25 mouse cellular contexts compared by ENCODE assay signal in genomic region chr4:101442791-101443190, GRCm38 (mm10). TPM values are rescaled to one million over a fixed set of nuclear protein-coding genes. Genes with fewer than 3 reads are reported as not detected.
DNase-seq lines count a peak whose midpoint lies in the region; ATAC-seq and TF ChIP-seq lines count a peak whose summit lies in the region.
"Had no signal": no experiment of that assay in that cellular context is flagged by ENCODE, and none has a peak within 500 bp of the region (broad histone marks: within the 10 kb centered on the region; RNA-seq: fewer than 3 reads in every experiment).

No protein-coding gene starts in this region.

- H3K4me3 ChIP-seq in hindbrain, embryonic 16.5 days (ENCODE audit: low read length) = no peak overlapping the region
- H3K4me3 ChIP-seq in hindbrain, embryonic 10.5 days = no peak overlapping the region
- H3K4me3 ChIP-seq in midbrain, postnatal 0 days (ENCODE audit: low read depth, low read length) = no peak overlapping the region
- no peak overlapping the region for H3K4me3 ChIP-seq in midbrain, embryonic 11.5 days (ENCODE audit: low read depth, low read length)
- H3K4me3 ChIP-seq: heart, adult 2 months; hindbrain, embryonic 12.5 days; kidney, embryonic 15.5 days; limb, embryonic 12.5 days; liver, embryonic 12.5 days; midbrain, embryonic 12.5 days had no signal

- DNase-seq in adrenal gland, adult 2 months = peak; percentile 46
- DNase-seq in adrenal gland, postnatal 25 days = no peak
- DNase-seq in hindbrain, embryonic 10.5 days (ENCODE audit: low spot score) = no peak
- peak; percentile 61 for DNase-seq in midbrain, postnatal 0 days (ENCODE audit: low spot score)
- DNase-seq in midbrain, embryonic 11.5 days (ENCODE audit: low spot score, missing footprints) = no peak
- peak; percentile 77 for DNase-seq in brain, embryonic 14.5 days (ENCODE audit: low read depth)
- DNase-seq: cerebellum, adult 11-12 months; cerebellum, postnatal 25 days; embryo, embryonic 11 days; gastrocnemius, postnatal 10 days; heart, adult 2 months; kidney, postnatal 4 days; lung, adult 2 months; right cerebral cortex, adult 18-20 months; thymus, adult 18-20 months; thymus, postnatal 4 days had no signal

- no peak overlapping the region for H3K9ac ChIP-seq in hindbrain, embryonic 16.5 days (ENCODE audit: low read depth, low read length)
- no peak overlapping the region for H3K9ac ChIP-seq in midbrain, postnatal 0 days (replicated peaks; ENCODE audit: low read length, poor library complexity, severe bottlenecking)
- H3K9ac ChIP-seq in midbrain, embryonic 11.5 days (ENCODE audit: low read length) = no peak overlapping the region
- H3K9ac ChIP-seq: hindbrain, embryonic 12.5 days; kidney, embryonic 15.5 days; limb, embryonic 12.5 days; liver, embryonic 12.5 days; midbrain, embryonic 12.5 days had no signal

- ATAC-seq in hindbrain, embryonic 16.5 days = 0 out of 2 replicates have a peak, but pooled peaks have one; percentile 41
- no peak for ATAC-seq in midbrain, postnatal 0 days (ENCODE audit: low FRiP score)
- ATAC-seq in midbrain, embryonic 11.5 days (ENCODE audit: low FRiP score) = no peak
- no peak for ATAC-seq in granulocyte monocyte progenitor cell, adult 5-6 weeks (replicated peaks; ENCODE audit: poor library complexity, severe bottlenecking)
- ATAC-seq: CD4-positive, CD25-positive, alpha-beta regulatory T cell, adult 4 months; liver, embryonic 12.5 days; Patski had no signal

- H3K9me3 ChIP-seq in hindbrain, embryonic 16.5 days (ENCODE audit: control insufficient read depth, low read length) = no peaks in the 10 kb centered on the region
- H3K9me3 ChIP-seq in hindbrain, embryonic 10.5 days = no peaks in the 10 kb centered on the region
- H3K9me3 ChIP-seq in midbrain, postnatal 0 days (ENCODE audit: low read length) = no peaks in the 10 kb centered on the region
- no peaks in the 10 kb centered on the region for H3K9me3 ChIP-seq in midbrain, embryonic 11.5 days (ENCODE audit: control insufficient read depth, low read length)
- H3K9me3 ChIP-seq: hindbrain, embryonic 12.5 days; kidney, embryonic 15.5 days; midbrain, embryonic 12.5 days had no signal

- no peaks in the 10 kb centered on the region for H3K27me3 ChIP-seq in hindbrain, embryonic 16.5 days (replicated peaks; ENCODE audit: control insufficient read depth, insufficient read depth, low read length)
- H3K27me3 ChIP-seq in hindbrain, embryonic 10.5 days (ENCODE audit: insufficient read depth, poor library complexity, severe bottlenecking) = no peaks in the 10 kb centered on the region
- H3K27me3 ChIP-seq in midbrain, postnatal 0 days (ENCODE audit: insufficient read depth, low read length) = no peaks in the 10 kb centered on the region
- H3K27me3 ChIP-seq in midbrain, embryonic 11.5 days (ENCODE audit: control insufficient read depth, insufficient read depth, low read length) = no peaks in the 10 kb centered on the region
- H3K27me3 ChIP-seq: hindbrain, embryonic 12.5 days; kidney, embryonic 15.5 days; limb, embryonic 12.5 days; liver, embryonic 12.5 days; midbrain, embryonic 12.5 days; Patski had no signal

- TF ChIP-seq CTCF in midbrain, postnatal 0 days (IDR thresholded peaks at IDR 0.05) = no peak
- TF ChIP-seq CTCF in brain, embryonic 14.5 days (IDR thresholded peaks at IDR 0.05; ENCODE audit: borderline replicate concordance, extremely low read depth, insufficient read depth, insufficient read length) = no peak

- H3K27ac ChIP-seq in hindbrain, embryonic 16.5 days (ENCODE audit: low read depth, low read length) = no peak overlapping the region
- no peak overlapping the region for H3K27ac ChIP-seq in hindbrain, embryonic 10.5 days
- H3K27ac ChIP-seq in midbrain, postnatal 0 days (ENCODE audit: low read depth, low read length) = no peak overlapping the region
- no peak overlapping the region for H3K27ac ChIP-seq in midbrain, embryonic 11.5 days (ENCODE audit: low read depth, low read length)
- H3K27ac ChIP-seq: heart, adult 2 months; hindbrain, embryonic 12.5 days; kidney, embryonic 15.5 days; limb, embryonic 12.5 days; liver, embryonic 12.5 days; midbrain, embryonic 12.5 days had no signal

- peaks cover 8% of the 10 kb centered on the region for H3K4me1 ChIP-seq in hindbrain, embryonic 16.5 days (ENCODE audit: control insufficient read depth, insufficient read depth, low read depth, low read length)
- peaks cover 5% of the 10 kb centered on the region for H3K4me1 ChIP-seq in hindbrain, embryonic 10.5 days (replicated peaks)
- no peaks in the 10 kb centered on the region; the same call in 1 of the 2 replicates for H3K4me1 ChIP-seq in midbrain, postnatal 0 days (ENCODE audit: insufficient read depth, low read length)
- no peaks in the 10 kb centered on the region for H3K4me1 ChIP-seq in midbrain, embryonic 11.5 days (ENCODE audit: control insufficient read depth, insufficient read depth, low read length)
- H3K4me1 ChIP-seq: midbrain, embryonic 12.5 days had no signal

- TF ChIP-seq POLR2A in brain, embryonic 14.5 days (IDR thresholded peaks at IDR 0.05; ENCODE audit: borderline replicate concordance, extremely low read depth, insufficient read depth, insufficient read length, poor library complexity, severe bottlenecking) = no peak

- 59% methylated on average over 2 of the region's 2 CpGs for WGBS in hindbrain, embryonic 16.5 days
- 88% methylated on average over 2 of the region's 2 CpGs for WGBS in hindbrain, embryonic 10.5 days
- 61% methylated on average over 2 of the region's 2 CpGs for WGBS in midbrain, postnatal 0 days
- WGBS in midbrain, embryonic 11.5 days = 79% methylated on average over 2 of the region's 2 CpGs

- no peaks in the 10 kb centered on the region for H3K36me3 ChIP-seq in hindbrain, embryonic 16.5 days (ENCODE audit: control insufficient read depth, insufficient read depth, low read length)
- H3K36me3 ChIP-seq in hindbrain, embryonic 10.5 days = peaks cover 11% of the 10 kb centered on the region; the same call in 1 of the 2 replicates
- no peaks in the 10 kb centered on the region for H3K36me3 ChIP-seq in midbrain, postnatal 0 days (ENCODE audit: insufficient read depth, low read length)
- no peaks in the 10 kb centered on the region for H3K36me3 ChIP-seq in midbrain, embryonic 11.5 days (ENCODE audit: control insufficient read depth, insufficient read depth, low read length)
- H3K36me3 ChIP-seq: hindbrain, embryonic 12.5 days; kidney, embryonic 15.5 days; limb, embryonic 12.5 days; midbrain, embryonic 12.5 days had no signal

- no peak overlapping the region for H3K4me2 ChIP-seq in hindbrain, embryonic 16.5 days (ENCODE audit: low read length)
- H3K4me2 ChIP-seq in midbrain, postnatal 0 days (ENCODE audit: low read depth, low read length, poor library complexity, severe bottlenecking) = no peak overlapping the region
- H3K4me2 ChIP-seq in midbrain, embryonic 11.5 days = no peak overlapping the region
- H3K4me2 ChIP-seq: hindbrain, embryonic 12.5 days; kidney, embryonic 15.5 days; limb, embryonic 12.5 days; liver, embryonic 12.5 days; midbrain, embryonic 12.5 days had no signal

RNA-seq across cellular contexts. Expression of gene Ak4, which starts 23.7 kb away (rescaled TPM):
- 1 to 10 TPM; 5.0 to 5.9 TPM for total RNA-seq in adrenal gland, adult 2 months (2021)
- polyA plus RNA-seq in adrenal gland, adult 2 months (2012; rRNA removed) = 3.9 and 6.2 TPM in 2 replicates
- 2.5 and 4.3 TPM in 2 replicates for total RNA-seq in adrenal gland, postnatal 25 days (2021)
- 12.6 and 12.9 TPM in 2 replicates for polyA plus RNA-seq in hindbrain, embryonic 16.5 days (2015; fragmentation: Nextera tagmentation; extraction: Ambion mirVana)
- polyA plus RNA-seq in hindbrain, embryonic 10.5 days (2016; fragmentation: Nextera tagmentation; extraction: Ambion mirVana) = 23.9 and 44.1 TPM in 2 replicates
- 11.8 and 19.7 TPM in 2 replicates for total RNA-seq in midbrain, postnatal 0 days (2014; rRNA removed)
- polyA plus RNA-seq in midbrain, postnatal 0 days (2015; fragmentation: Nextera tagmentation; extraction: Ambion mirVana) = 5.0 and 5.8 TPM in 2 replicates
- 10.8 and 12.7 TPM in 2 replicates for polyA plus RNA-seq in midbrain, embryonic 11.5 days (2014; fragmentation: Nextera tagmentation; extraction: Ambion mirVana)
- 7.5 and 9.1 TPM in 2 replicates for polyA plus RNA-seq in brain, embryonic 14.5 days (2012; rRNA removed)
- total RNA-seq in granulocyte monocyte progenitor cell, adult 5-6 weeks (2014; fragmentation: Nextera tagmentation) = 10.6 and 12.3 TPM in 2 replicates
- 27.4 and 37.0 TPM in 2 replicates for total RNA-seq in granulocyte monocyte progenitor cell, adult 5-6 weeks (2017)

RNA-seq across cellular contexts. Expression of gene Dnajc6, which starts 53.7 kb away (rescaled TPM):
- total RNA-seq in adrenal gland, adult 2 months (2021) = 1 to 10 TPM; 3.3 to 6.1 TPM
- 0.91 and 1.3 TPM in 2 replicates for polyA plus RNA-seq in adrenal gland, adult 2 months (2012; rRNA removed)
- 3.0 and 4.6 TPM in 2 replicates for total RNA-seq in adrenal gland, postnatal 25 days (2021)
- 66.1 and 68.1 TPM in 2 replicates for polyA plus RNA-seq in hindbrain, embryonic 16.5 days (2015; fragmentation: Nextera tagmentation; extraction: Ambion mirVana)
- 1.6 and 3.7 TPM in 2 replicates for polyA plus RNA-seq in hindbrain, embryonic 10.5 days (2016; fragmentation: Nextera tagmentation; extraction: Ambion mirVana)
- 208 and 225 TPM in 2 replicates for total RNA-seq in midbrain, postnatal 0 days (2014; rRNA removed)
- polyA plus RNA-seq in midbrain, postnatal 0 days (2015; fragmentation: Nextera tagmentation; extraction: Ambion mirVana) = 74.9 and 79.0 TPM in 2 replicates
- polyA plus RNA-seq in midbrain, embryonic 11.5 days (2014; fragmentation: Nextera tagmentation; extraction: Ambion mirVana) = 4.3 and 5.2 TPM in 2 replicates
- polyA plus RNA-seq in brain, embryonic 14.5 days (2012; rRNA removed) = 37.1 and 56.5 TPM in 2 replicates
- total RNA-seq in granulocyte monocyte progenitor cell, adult 5-6 weeks (2014; fragmentation: Nextera tagmentation) = 7.3 and 12.5 TPM in 2 replicates
- 15.4 and 24.3 TPM in 2 replicates for total RNA-seq in granulocyte monocyte progenitor cell, adult 5-6 weeks (2017)

Comparison
In these comparisons a context has a peak if more than half of its experiments do, and no peak if none do; other contexts are left out.
1. DNase-seq: peak in adrenal gland, adult 2 months (single experiment), midbrain, postnatal 0 days (single experiment) and brain, embryonic 14.5 days (single experiment); none in adrenal gland, postnatal 25 days (single experiment), hindbrain, embryonic 10.5 days (single experiment) and midbrain, embryonic 11.5 days (single experiment).